Mouse (Mus musculus): ENCODE measurements around the gene Pacsin1. TPM values are rescaled to one million over a fixed set of nuclear protein-coding genes. Genes with fewer than 3 reads are reported as not detected.

Gene Pacsin1
- polyA plus RNA-seq, 2 experiments, result 0.03 to 0.14 TPM

GRCm38 (mm10) chr17:27676270-27676669 lies 21.0 kb downstream of the Pacsin1 start:
- no peak overlapping the region for H3K9ac ChIP-seq (replicated peaks)
- H3K36me3 ChIP-seq (replicated peaks; ENCODE audit: control insufficient read depth, insufficient read depth, low read depth), result no peaks in the 10 kb centered on the region
- H3K4me2 ChIP-seq (ENCODE audit: low read depth), result no peak overlapping the region
- DNase-seq (ENCODE audit: low read depth in 3 of 3, low spot score in 3 of 3) (no peak), ATAC-seq (ENCODE audit: insufficient read depth) (no peak)
- WGBS (ENCODE audit: insufficient replicate concordance), result 55% methylated on average over 7 of the region's 7 CpGs
- no peaks in the 10 kb centered on the region for H3K9me3 ChIP-seq (ENCODE audit: control insufficient read depth, low read length)
- no peaks in the 10 kb centered on the region for H3K4me1 ChIP-seq (replicated peaks; ENCODE audit: control insufficient read depth in 2 of 2, insufficient read depth in 2 of 2, low read length in 1 of 2)
- no peak overlapping the region for H3K4me3 ChIP-seq (ENCODE audit: insufficient read depth in 1 of 2, low read depth in 2 of 2, low read length in 2 of 2)
- H3K27ac ChIP-seq, result no peak overlapping the region
- H3K27me3 ChIP-seq (ENCODE audit: control insufficient read depth, insufficient read depth, low read length), result no peaks in the 10 kb centered on the region
- no peak for TF ChIP-seq EP300 (IDR thresholded peaks at IDR 0.05; ENCODE audit: low read depth)

DNA sequence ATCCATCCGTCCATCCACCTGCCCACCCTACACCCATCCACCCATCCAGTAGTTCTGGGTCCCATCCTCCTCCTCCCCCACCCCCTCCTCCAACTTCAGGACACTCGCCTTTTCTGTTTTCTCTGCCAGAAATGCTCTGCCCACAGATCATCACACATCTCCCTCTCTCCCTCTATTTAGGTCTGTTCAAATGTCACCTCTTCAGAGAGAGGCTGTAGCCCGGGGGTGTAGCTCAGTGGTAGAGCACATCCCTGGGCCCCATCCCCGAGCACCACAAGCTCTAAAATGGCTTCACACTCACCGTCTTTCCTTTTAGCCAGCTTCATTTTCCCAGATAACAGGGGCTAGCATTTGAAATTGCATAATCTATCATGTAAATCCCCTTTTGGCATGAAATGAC lies 22.4 kb downstream of the Pacsin1 start:
- no peak overlapping the region for H3K9ac ChIP-seq (replicated peaks)
- TF ChIP-seq CTCF (IDR thresholded peaks at IDR 0.05; ENCODE audit: low read depth), result no peak
- no peak for TF ChIP-seq EP300 (IDR thresholded peaks at IDR 0.05; ENCODE audit: low read depth)
- no peak overlapping the region for H3K27ac ChIP-seq
- no peaks in the 10 kb centered on the region for H3K36me3 ChIP-seq (replicated peaks; ENCODE audit: control insufficient read depth, insufficient read depth, low read depth)
- no peaks in the 10 kb centered on the region for H3K9me3 ChIP-seq (ENCODE audit: control insufficient read depth, low read length)
- DNase-seq (ENCODE audit: low read depth in 3 of 3, low spot score in 3 of 3), result no peak
- no peak overlapping the region for H3K4me3 ChIP-seq (ENCODE audit: insufficient read depth in 1 of 2, low read depth in 2 of 2, low read length in 2 of 2)
- no peak overlapping the region for H3K4me2 ChIP-seq (ENCODE audit: low read depth)
- 59% methylated on average over 5 of the region's 5 CpGs for WGBS (ENCODE audit: insufficient replicate concordance)
- H3K4me1 ChIP-seq (replicated peaks; ENCODE audit: control insufficient read depth in 2 of 2, insufficient read depth in 2 of 2, low read length in 1 of 2), result no peaks in the 10 kb centered on the region
- H3K27me3 ChIP-seq (ENCODE audit: control insufficient read depth, insufficient read depth, low read length), result no peaks in the 10 kb centered on the region; the same call in 1 of the 2 replicates
- no peak for ATAC-seq (ENCODE audit: insufficient read depth)

GRCm38 (mm10) chr17:27678924-27679813 lies 23.9 kb downstream of the Pacsin1 start:
- H3K4me1 ChIP-seq (replicated peaks; ENCODE audit: control insufficient read depth in 2 of 2, insufficient read depth in 2 of 2, low read length in 1 of 2), result no peaks in the 10 kb centered on the region
- no peak for ATAC-seq (ENCODE audit: insufficient read depth)
- no peak overlapping the region for H3K9ac ChIP-seq (replicated peaks)
- no peak overlapping the region for H3K4me3 ChIP-seq (ENCODE audit: insufficient read depth in 1 of 2, low read depth in 2 of 2, low read length in 2 of 2)
- H3K4me2 ChIP-seq (ENCODE audit: low read depth), result no peak overlapping the region
- H3K27ac ChIP-seq, result no peak overlapping the region
- whole genome bisulfite sequencing (ENCODE audit: insufficient replicate concordance), result 47% methylated on average over 11 of the region's 11 CpGs
- H3K36me3 ChIP-seq (replicated peaks; ENCODE audit: control insufficient read depth, insufficient read depth, low read depth), result no peaks in the 10 kb centered on the region
- DNase-seq (ENCODE audit: low read depth in 3 of 3, low spot score in 3 of 3), result no peak
- TF ChIP-seq CTCF (IDR thresholded peaks at IDR 0.05; ENCODE audit: low read depth), result no peak
- no peak for TF ChIP-seq EP300 (IDR thresholded peaks at IDR 0.05; ENCODE audit: low read depth)
- H3K27me3 ChIP-seq (ENCODE audit: control insufficient read depth, insufficient read depth, low read length), result peaks cover 6% of the 10 kb centered on the region
- H3K9me3 ChIP-seq (ENCODE audit: control insufficient read depth, low read length), result no peaks in the 10 kb centered on the region

DNA sequence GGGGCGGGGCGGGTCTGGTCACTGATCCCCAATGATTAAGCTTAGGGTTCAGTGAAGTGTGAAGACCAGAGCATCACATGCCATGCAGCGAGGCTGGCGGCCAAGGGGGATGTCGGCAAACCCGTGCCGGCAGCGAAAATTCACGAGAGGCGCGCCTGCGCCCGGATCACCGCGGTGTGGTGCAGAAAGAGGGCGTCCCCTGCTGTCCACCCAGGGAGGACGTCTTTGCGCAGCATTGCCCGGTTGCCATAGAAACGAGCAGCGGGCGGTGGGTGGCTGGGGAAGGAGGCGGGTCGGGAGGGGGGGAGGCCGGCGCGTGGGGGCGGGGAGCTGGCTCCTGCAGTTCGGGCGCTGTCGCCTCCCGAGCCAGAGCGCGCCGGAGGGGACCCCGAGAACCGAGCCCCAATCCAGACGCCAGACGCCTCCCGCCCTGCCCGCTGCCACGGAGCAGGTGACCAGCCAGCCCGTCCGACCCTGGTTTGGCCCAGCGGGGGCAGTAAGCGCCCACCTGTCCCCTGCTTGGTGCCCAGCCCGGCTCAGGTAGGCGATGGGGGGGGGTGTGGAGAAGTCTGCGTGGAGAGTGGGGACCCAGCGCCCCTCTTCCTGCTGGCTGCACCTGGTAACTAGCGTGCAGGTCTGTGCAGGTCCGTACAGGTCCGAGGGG lies 29.7 kb downstream of the Pacsin1 start:
- Histone ChIP-seq H3K27ac (no peak overlapping the region), H3K9ac (replicated peaks) (no peak overlapping the region), H3K4me3 (ENCODE audit: insufficient read depth in 1 of 2, low read depth in 2 of 2, low read length in 2 of 2) (no peak overlapping the region), H3K9me3 (ENCODE audit: control insufficient read depth, low read length) (no peaks in the 10 kb centered on the region), H3K36me3 (replicated peaks; ENCODE audit: control insufficient read depth, insufficient read depth, low read depth) (no peaks in the 10 kb centered on the region), H3K4me2 (ENCODE audit: low read depth) (peak overlapping the region; percentile 37), H3K4me1 (replicated peaks; ENCODE audit: control insufficient read depth in 2 of 2, insufficient read depth in 2 of 2, low read length in 1 of 2) (no peaks in the 10 kb centered on the region), H3K27me3 (ENCODE audit: control insufficient read depth, insufficient read depth, low read length) (peaks cover 43% of the 10 kb centered on the region)
- DNase-seq (ENCODE audit: low read depth in 3 of 3, low spot score in 3 of 3), result no peak
- ATAC-seq (ENCODE audit: insufficient read depth), result no peak
- peak; percentile 53 for TF ChIP-seq CTCF (IDR thresholded peaks at IDR 0.05; ENCODE audit: low read depth)
- TF ChIP-seq EP300 (IDR thresholded peaks at IDR 0.05; ENCODE audit: low read depth), result no peak
- 2% methylated on average over 48 of the region's 53 CpGs for WGBS (ENCODE audit: insufficient replicate concordance)

DNA sequence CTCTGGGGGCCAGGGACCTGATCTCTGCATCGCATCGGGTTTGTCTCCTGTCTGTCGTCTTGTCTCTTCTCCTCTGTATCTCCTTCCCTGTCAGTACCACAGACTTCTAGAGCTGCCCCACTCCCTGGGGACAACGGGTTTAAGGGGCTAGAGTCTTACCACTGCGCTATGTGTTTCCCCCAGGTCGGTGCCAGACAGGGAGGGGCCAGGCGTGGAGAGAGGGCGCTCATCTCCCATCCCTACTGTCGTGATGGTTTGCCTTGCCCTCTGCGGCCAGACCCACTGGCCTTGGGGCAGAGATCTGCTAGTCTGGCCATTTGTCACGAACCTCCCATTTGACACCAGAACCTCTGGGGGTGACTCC lies 30.2 kb downstream of the Pacsin1 start:
- Histone ChIP-seq H3K9me3 (ENCODE audit: control insufficient read depth, low read length) (no peaks in the 10 kb centered on the region), H3K36me3 (replicated peaks; ENCODE audit: control insufficient read depth, insufficient read depth, low read depth) (no peaks in the 10 kb centered on the region), H3K4me3 (ENCODE audit: insufficient read depth in 1 of 2, low read depth in 2 of 2, low read length in 2 of 2) (no peak overlapping the region), H3K4me2 (ENCODE audit: low read depth) (no peak overlapping the region), H3K27ac (no peak overlapping the region), H3K27me3 (ENCODE audit: control insufficient read depth, insufficient read depth, low read length) (peaks cover 43% of the 10 kb centered on the region), H3K9ac (replicated peaks) (no peak overlapping the region), H3K4me1 (replicated peaks; ENCODE audit: control insufficient read depth in 2 of 2, insufficient read depth in 2 of 2, low read length in 1 of 2) (no peaks in the 10 kb centered on the region)
- 4% methylated on average over 11 of the region's 11 CpGs for WGBS (ENCODE audit: insufficient replicate concordance)
- TF ChIP-seq CTCF (IDR thresholded peaks at IDR 0.05; ENCODE audit: low read depth) (no peak), EP300 (IDR thresholded peaks at IDR 0.05; ENCODE audit: low read depth) (no peak)
- DNase-seq (ENCODE audit: low read depth in 3 of 3, low spot score in 3 of 3) (no peak), ATAC-seq (ENCODE audit: insufficient read depth) (no peak)

All from liver, embryonic 14.5 days (tissue).